Mouse (Mus musculus): ENCODE measurements around the gene Ifrd2.

Gene Ifrd2

DNA sequence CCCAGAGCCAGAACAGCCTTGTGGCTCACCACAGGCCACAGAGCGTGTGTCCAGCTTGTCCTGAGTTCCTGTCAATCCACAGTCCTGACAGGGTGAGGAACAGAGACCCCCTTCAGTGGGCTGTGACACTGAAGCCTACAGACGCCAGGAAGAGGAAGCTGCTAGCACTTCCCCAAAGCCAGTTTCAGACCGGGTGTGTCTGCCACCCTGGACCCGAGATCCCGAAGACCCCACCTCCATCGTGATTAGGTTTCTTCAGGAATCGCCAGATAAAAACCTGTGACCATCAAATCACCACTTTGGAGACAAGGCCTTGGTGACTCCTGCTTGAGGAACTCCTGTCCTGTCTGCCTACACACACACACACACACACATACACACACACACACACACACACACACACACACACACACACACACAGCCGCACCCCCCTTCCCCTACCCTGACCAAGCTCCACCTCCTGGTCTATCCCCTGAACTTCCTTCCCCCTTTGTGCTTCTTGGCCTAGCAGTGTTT lies 52.9 kb downstream of the Ifrd2 start:
- no peak for DNase-seq (ENCODE audit: low spot score in 2 of 2)

DNA sequence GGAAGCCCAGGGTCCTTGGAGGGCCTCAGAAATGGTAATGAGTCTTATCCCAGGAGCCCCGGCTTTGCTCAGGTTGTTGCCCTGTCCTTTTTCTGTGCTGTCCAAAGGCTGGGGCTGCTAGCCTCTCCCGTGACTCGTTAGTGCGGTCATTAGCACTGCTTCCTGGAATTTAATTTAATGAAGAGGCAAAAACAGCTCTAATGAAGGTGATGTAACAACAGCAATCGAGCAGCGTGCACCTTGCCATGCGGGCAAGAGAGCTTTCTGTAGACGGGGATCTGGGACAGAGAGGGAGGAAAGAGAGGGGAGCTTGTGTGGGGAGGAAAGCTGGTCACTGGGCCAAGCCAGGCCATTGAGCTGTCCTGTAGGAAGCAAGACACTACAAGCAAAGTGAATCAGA lies 54.2 kb downstream of the Ifrd2 start:
- DNase-seq (ENCODE audit: low spot score in 2 of 2) = no peak
